Mouse (Mus musculus) stomach, embryonic 15.5 days (tissue): ENCODE data around the gene Coa4. TPM values are rescaled to one million over a fixed set of nuclear protein-coding genes. Genes with fewer than 3 reads are reported as not detected.
"Not testable (repeated sequence)": the region's sequence is repeated elsewhere in the genome, so short reads cannot be mapped to it uniquely, and the experiment has no call there.

Experiments used
- ATAC-seq: fragments of 200-750 bp; cut with Nextera tagmentation; 2 replicates; pipeline ENCODE4 v1.8.0; 2017; ENCODE audit warnings: low read depth, moderate number of reproducible peaks, moderate TSS enrichment; ENCODE audit not compliant: insufficient read depth, low FRiP score
- H3K27ac ChIP-seq: fragments of 300-500 bp; sonication (generic); 2 replicates; pipeline ENCODE4 v1.5.1; 2015; ENCODE audit warnings: mild to moderate bottlenecking, inconsistent platforms
- H3K27me3 ChIP-seq: fragments of 300-500 bp; sonication (generic); replicated peaks from 2 replicates; pipeline ENCODE4 v1.6.1; 2015; ENCODE audit warnings: inconsistent platforms
- H3K36me3 ChIP-seq: fragments of 300-500 bp; sonication (generic); 2 replicates; pipeline ENCODE4 v1.6.1; 2015; ENCODE audit warnings: inconsistent platforms
- H3K4me1 ChIP-seq: fragments of 300-500 bp; sonication (generic); 2 replicates; pipeline ENCODE4 v1.6.1; 2015; ENCODE audit warnings: inconsistent platforms
- H3K4me2 ChIP-seq: fragments of 300-500 bp; sonication (generic); 2 replicates; pipeline ENCODE4 v1.6.1; 2015; ENCODE audit warnings: mild to moderate bottlenecking, inconsistent platforms
- H3K4me3 ChIP-seq: fragments of 300-500 bp; sonication (generic); replicated peaks from 2 replicates; pipeline ENCODE4 v1.5.1; 2015; ENCODE audit warnings: inconsistent platforms
- H3K9ac ChIP-seq: fragments of 300-500 bp; sonication (generic); 2 replicates; pipeline ENCODE4 v1.6.1; 2015; ENCODE audit warnings: inconsistent platforms
- H3K9me3 ChIP-seq: fragments of 300-500 bp; sonication (generic); 2 replicates; pipeline ENCODE4 v1.6.1; 2016; ENCODE audit warnings: inconsistent platforms
- WGBS: fragments of 180-500 bp; shearing (Covaris S2); methylation state at CpG from one replicate; pipeline ENCODE4 v1.1.7; 2015; 5-methylcytosine and 5-hydroxymethylcytosine counted together
- polyA plus RNA-seq: library from polyadenylated mRNA; unstranded; fragments of >200 nt; fragmentation: Nextera tagmentation; extraction: Ambion mirVana; gene quantifications from 2 replicates; pipeline ENCODE4 v1.2.1, GENCODE M21; 2015

Coa4 gene
- polyA plus RNA-seq, 1 experiment from 2014 or later, result 32.7 TPM

GRCm38 (mm10) chr7:100539516-100539915 is 2.6 kb downstream of the Coa4 start:
- WGBS, result 94% methylated on average over 9 of the region's 9 CpGs
- H3K4me2 ChIP-seq, result no peak overlapping the region
- H3K9ac ChIP-seq, result no peak overlapping the region
- ATAC-seq, result no peak
- 0 out of 2 replicates have a peak, but pooled peaks cover 6% of the 10 kb centered on the region for H3K4me1 ChIP-seq
- H3K36me3 ChIP-seq, result peaks cover 18% of the 10 kb centered on the region
- no peak overlapping the region for H3K27ac ChIP-seq
- H3K9me3 ChIP-seq, result no peaks in the 10 kb centered on the region
- no peak overlapping the region for H3K4me3 ChIP-seq
- H3K27me3 ChIP-seq, result no peaks in the 10 kb centered on the region

- Histone ChIP-seq H3K9me3 (no peaks in the 10 kb centered on the region), H3K4me2 (no peak overlapping the region), H3K27me3 (no peaks in the 10 kb centered on the region), H3K27ac (no peak overlapping the region), H3K36me3 (peaks cover 16% of the 10 kb centered on the region), H3K4me3 (no peak overlapping the region), H3K9ac (no peak overlapping the region), H3K4me1 (no peaks in the 10 kb centered on the region)
- ATAC-seq, result no peak
- WGBS, result 47% methylated on average over 1 of the region's 1 CpGs
Observed at GRCm38 (mm10) chr7:100544437-100544836, 7.6 kb downstream of the Coa4 start.

DNA sequence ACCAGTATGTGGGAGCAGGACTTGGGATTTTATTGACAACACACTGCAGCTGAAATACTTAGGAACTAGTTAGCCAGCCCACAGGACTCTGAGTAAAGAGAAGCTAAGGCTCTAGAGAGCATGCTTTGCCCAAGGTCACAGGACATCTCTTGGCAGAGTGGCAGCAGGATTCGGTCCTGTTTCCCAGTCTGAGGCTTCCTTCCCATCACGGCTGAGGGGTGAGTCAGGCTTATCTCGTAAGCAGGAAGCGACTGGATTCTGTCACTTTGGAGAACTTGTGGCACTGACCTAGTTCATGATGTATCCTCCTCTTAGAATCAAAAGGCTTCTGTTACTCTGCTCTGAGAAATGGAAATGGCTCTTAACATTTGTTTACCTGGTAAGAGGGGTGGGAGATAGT is 10.8 kb downstream of the Coa4 start:
- peaks cover 5% of the 10 kb centered on the region; the same call in 1 of the 2 replicates for H3K36me3 ChIP-seq
- no peak overlapping the region for H3K4me2 ChIP-seq
- no peak overlapping the region for H3K9ac ChIP-seq
- no peaks in the 10 kb centered on the region for H3K9me3 ChIP-seq
- WGBS, result 63% methylated on average over 4 of the region's 4 CpGs
- H3K4me1 ChIP-seq, result no peaks in the 10 kb centered on the region
- ATAC-seq, result no peak
- H3K27me3 ChIP-seq, result no peaks in the 10 kb centered on the region
- H3K4me3 ChIP-seq, result no peak overlapping the region
- H3K27ac ChIP-seq, result no peak overlapping the region

DNA sequence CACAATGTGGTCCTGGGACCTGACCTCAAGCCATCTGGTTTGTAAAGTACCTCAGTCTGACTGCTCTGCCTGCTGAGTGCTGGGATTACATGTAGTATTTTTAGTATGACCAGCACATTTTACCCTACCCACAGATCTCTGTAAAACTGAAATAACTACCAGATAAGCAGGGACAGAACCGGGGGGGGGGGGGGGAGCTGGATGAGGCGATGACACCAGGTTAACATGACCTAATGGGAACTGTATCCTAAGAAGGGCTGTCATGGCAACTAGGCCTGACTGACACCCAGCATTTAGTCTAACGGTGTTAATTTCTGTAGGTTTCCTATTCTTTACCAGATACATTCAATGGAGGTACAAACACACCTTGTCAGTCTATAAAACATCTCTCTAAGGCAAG is 12.9 kb downstream of the Coa4 start:
- H3K27ac ChIP-seq, result no peak overlapping the region
- 94% methylated on average over 3 of the region's 3 CpGs for WGBS
- no peak for ATAC-seq
- H3K4me3 ChIP-seq, result no peak overlapping the region
- no peaks in the 10 kb centered on the region for H3K9me3 ChIP-seq
- no peaks in the 10 kb centered on the region for H3K27me3 ChIP-seq
- peaks cover 5% of the 10 kb centered on the region; the same call in 1 of the 2 replicates for H3K36me3 ChIP-seq
- H3K4me2 ChIP-seq, result no peak overlapping the region
- H3K4me1 ChIP-seq, result no peaks in the 10 kb centered on the region
- H3K9ac ChIP-seq, result no peak overlapping the region

DNA sequence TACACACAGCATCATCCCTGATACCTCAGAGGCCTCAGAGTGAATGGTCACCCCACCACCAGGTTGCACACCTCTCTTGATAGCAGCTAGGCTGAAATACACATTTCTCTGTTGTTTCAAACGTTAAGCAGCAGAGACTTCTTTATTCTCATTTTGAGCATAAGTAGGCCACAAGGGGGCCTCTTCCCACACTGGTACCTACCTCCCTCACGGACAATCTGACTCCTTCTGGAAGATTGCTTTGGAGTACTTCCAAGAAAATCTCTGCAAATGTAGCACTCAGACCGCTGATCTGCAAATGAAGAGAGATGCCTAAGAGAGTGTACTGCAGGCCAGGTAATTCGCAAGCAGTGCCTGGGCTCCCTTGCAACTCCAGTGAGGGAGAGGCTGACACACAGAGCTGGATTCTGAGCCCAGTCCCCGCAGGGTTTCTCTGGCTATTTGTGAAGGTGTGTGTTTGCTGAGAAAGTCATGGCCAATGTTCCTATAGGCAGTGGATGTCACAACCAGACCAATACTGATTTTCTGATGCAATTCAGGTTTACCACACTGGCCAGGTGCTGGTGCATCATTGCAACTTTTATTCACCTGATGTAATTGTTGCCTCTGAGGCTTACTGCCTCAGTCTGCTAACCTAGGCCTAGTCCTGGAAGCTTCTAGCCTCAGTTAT is 13.6 kb downstream of the Coa4 start:
- no peaks in the 10 kb centered on the region for H3K9me3 ChIP-seq
- no peak for ATAC-seq
- WGBS, result 56% methylated on average over 5 of the region's 5 CpGs

DNA sequence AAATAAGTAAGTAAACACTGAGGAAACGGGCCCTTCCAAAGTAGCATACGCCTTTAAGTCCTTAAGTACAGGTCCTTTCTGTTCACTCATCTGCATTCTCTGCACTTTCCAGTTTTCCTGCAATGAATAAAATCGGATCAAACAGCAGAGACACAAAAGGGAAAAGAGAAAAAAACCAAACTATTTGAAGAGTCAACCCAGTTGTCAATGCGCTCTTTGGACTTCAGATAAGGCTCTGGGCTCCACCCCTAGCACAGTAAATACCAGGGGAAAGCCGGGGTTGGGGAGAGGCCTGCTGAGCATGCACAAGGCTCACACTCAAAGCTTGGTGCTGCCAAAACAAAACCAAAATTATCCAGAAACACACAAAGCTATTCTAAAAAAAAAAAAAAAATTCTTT is 18.1 kb downstream of the Coa4 start:
- peaks cover 4% of the 10 kb centered on the region; the same call in 1 of the 2 replicates for H3K4me1 ChIP-seq
- no peaks in the 10 kb centered on the region for H3K9me3 ChIP-seq
- H3K36me3 ChIP-seq, result no peaks in the 10 kb centered on the region
- WGBS, result 50% methylated on average over 5 of the region's 5 CpGs
- no peak overlapping the region for H3K4me3 ChIP-seq
- no peak overlapping the region for H3K4me2 ChIP-seq
- peak overlapping the region; percentile 82 for H3K27ac ChIP-seq
- H3K9ac ChIP-seq, result no peak overlapping the region
- ATAC-seq, result 0 out of 2 replicates have a peak, but pooled peaks have one; percentile 80
- H3K27me3 ChIP-seq, result no peaks in the 10 kb centered on the region

More for the DNA sequence above, 13.6 kb downstream of the Coa4 start:
- peaks cover 5% of the 10 kb centered on the region; the same call in 1 of the 2 replicates for H3K36me3 ChIP-seq
- H3K27ac ChIP-seq, result no peak overlapping the region
- H3K27me3 ChIP-seq, result no peaks in the 10 kb centered on the region
- no peak overlapping the region for H3K9ac ChIP-seq
- H3K4me1 ChIP-seq, result peaks cover 3% of the 10 kb centered on the region; the same call in 1 of the 2 replicates
- no peak overlapping the region for H3K4me2 ChIP-seq
- H3K4me3 ChIP-seq, result no peak overlapping the region

- WGBS, result 40% methylated on average over 13 of the region's 13 CpGs
- ATAC-seq, result peak; percentile 28; the same call in 1 of the 2 replicates
- peak overlapping the region; percentile 82 for H3K27ac ChIP-seq
- no peak overlapping the region for H3K9ac ChIP-seq
- no peaks in the 10 kb centered on the region for H3K36me3 ChIP-seq
- H3K4me2 ChIP-seq, result peak overlapping the region; percentile 6
- H3K4me1 ChIP-seq, result peaks cover 4% of the 10 kb centered on the region; the same call in 1 of the 2 replicates
- H3K9me3 ChIP-seq, result no peaks in the 10 kb centered on the region
- no peak overlapping the region for H3K4me3 ChIP-seq
- no peaks in the 10 kb centered on the region for H3K27me3 ChIP-seq
Observed at GRCm38 (mm10) chr7:100555431-100555951, 18.6 kb downstream of the Coa4 start.

GRCm38 (mm10) chr7:100557241-100557640 is 20.4 kb downstream of the Coa4 start:
- Histone ChIP-seq H3K27ac (no peak overlapping the region), H3K27me3 (no peaks in the 10 kb centered on the region), H3K4me2 (no peak overlapping the region), H3K36me3 (no peaks in the 10 kb centered on the region), H3K4me1 (peaks cover 4% of the 10 kb centered on the region; the same call in 1 of the 2 replicates), H3K9me3 (no peaks in the 10 kb centered on the region), H3K9ac (no peak overlapping the region), H3K4me3 (no peak overlapping the region)
- no peak for ATAC-seq
- WGBS, result 71% methylated on average over 5 of the region's 5 CpGs

- H3K4me3 ChIP-seq, result no peak overlapping the region
- H3K27ac ChIP-seq, result no peak overlapping the region
- 66% methylated on average over 4 of the region's 4 CpGs for WGBS
- peak; percentile 27; the same call in 1 of the 2 replicates for ATAC-seq
- H3K9me3 ChIP-seq, result no peaks in the 10 kb centered on the region
- H3K27me3 ChIP-seq, result no peaks in the 10 kb centered on the region
- peaks cover 4% of the 10 kb centered on the region; the same call in 1 of the 2 replicates for H3K4me1 ChIP-seq
- no peak overlapping the region for H3K4me2 ChIP-seq
- no peaks in the 10 kb centered on the region for H3K36me3 ChIP-seq
- H3K9ac ChIP-seq, result no peak overlapping the region
Observed at GRCm38 (mm10) chr7:100559331-100559730, 22.5 kb downstream of the Coa4 start.

- Histone ChIP-seq H3K36me3 (peaks cover 5% of the 10 kb centered on the region; the same call in 1 of the 2 replicates), H3K27me3 (no peaks in the 10 kb centered on the region), H3K4me3 (no peak overlapping the region), H3K4me2 (no peak overlapping the region), H3K9me3 (no peaks in the 10 kb centered on the region), H3K4me1 (no peaks in the 10 kb centered on the region), H3K27ac (no peak overlapping the region), H3K9ac (no peak overlapping the region)
- 79% methylated on average over 11 of the region's 11 CpGs for WGBS
- ATAC-seq, result no peak
Observed at GRCm38 (mm10) chr7:100561861-100562587, 25.2 kb downstream of the Coa4 start.

GRCm38 (mm10) chr7:100567238-100567637 is 30.4 kb downstream of the Coa4 start:
- H3K4me3 ChIP-seq, H3K36me3 ChIP-seq, H3K27ac ChIP-seq, H3K4me2 ChIP-seq, ATAC-seq, H3K9me3 ChIP-seq, H3K27me3 ChIP-seq, H3K9ac ChIP-seq, H3K4me1 ChIP-seq: not testable (repeated sequence)
- WGBS, result 83% methylated on average over 5 of the region's 5 CpGs

DNA sequence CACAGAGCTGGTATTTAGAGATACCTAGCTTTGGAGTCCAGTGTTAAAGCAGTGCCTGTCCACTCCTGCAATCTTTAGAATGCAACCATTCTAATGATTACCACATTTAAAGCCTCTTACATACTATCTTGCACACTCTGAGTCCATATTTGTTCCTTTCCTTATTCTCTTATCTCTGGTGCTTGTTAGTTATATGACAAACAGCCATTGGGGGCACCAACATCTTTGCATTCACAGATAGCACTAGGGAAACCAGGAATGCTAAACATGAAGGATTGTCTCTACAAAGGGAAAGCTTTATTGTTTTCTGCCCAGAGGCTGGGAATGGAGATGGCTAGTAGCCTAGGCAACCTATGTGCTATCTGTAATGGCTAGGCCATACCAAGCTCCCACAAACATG is 33.0 kb downstream of the Coa4 start:
- no peaks in the 10 kb centered on the region for H3K9me3 ChIP-seq
- no peaks in the 10 kb centered on the region for H3K27me3 ChIP-seq
- no peak overlapping the region for H3K9ac ChIP-seq
- ATAC-seq, result no peak
- peaks cover 9% of the 10 kb centered on the region; the same call in 1 of the 2 replicates for H3K36me3 ChIP-seq
- no peak overlapping the region for H3K4me2 ChIP-seq
- H3K4me3 ChIP-seq, result no peak overlapping the region
- H3K4me1 ChIP-seq, result no peaks in the 10 kb centered on the region
- no peak overlapping the region for H3K27ac ChIP-seq
